Mouse (Mus musculus): Measurements from ENCODE around the gene Gm3127.
"Not testable (repeated sequence)": the region's sequence is repeated elsewhere in the genome, so short reads cannot be mapped to it uniquely, and the experiment has no call there.

The Gm3127 gene

GRCm38 (mm10) chr14:4164730-4165129, at the start of gene Gm3127:
Gene Gm3127, plus strand, starts transcription at chr14:4165030.
- DNase-seq (ENCODE audit: low spot score) = not testable (repeated sequence)

- DNase-seq (ENCODE audit: low spot score) = not testable (repeated sequence)
Measured at GRCm38 (mm10) chr14:4141646-4142045, 23.2 kb upstream of the Gm3127 start.

DNA sequence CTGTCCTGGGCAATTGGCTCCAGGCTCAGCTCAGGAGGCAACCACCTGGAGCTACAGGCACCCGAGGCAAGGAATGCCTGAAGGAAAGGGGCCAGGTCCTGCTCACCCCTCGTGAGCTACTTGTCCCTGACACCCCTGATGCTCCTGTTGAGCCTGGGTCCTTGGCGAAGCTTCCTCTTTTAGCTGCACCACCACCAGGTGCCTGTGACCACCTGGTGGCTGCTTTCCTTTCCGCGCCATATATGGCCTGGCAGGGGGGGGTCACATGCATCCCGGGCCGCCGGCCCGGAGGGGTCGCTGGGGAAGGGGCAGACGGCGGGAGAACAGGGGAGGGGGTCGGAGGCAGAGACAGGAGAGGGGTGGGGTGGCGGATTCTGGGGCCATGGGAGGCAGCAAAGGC, 17.2 kb downstream of the Gm3127 start:
- not testable (repeated sequence) for DNase-seq (ENCODE audit: low spot score)

DNA sequence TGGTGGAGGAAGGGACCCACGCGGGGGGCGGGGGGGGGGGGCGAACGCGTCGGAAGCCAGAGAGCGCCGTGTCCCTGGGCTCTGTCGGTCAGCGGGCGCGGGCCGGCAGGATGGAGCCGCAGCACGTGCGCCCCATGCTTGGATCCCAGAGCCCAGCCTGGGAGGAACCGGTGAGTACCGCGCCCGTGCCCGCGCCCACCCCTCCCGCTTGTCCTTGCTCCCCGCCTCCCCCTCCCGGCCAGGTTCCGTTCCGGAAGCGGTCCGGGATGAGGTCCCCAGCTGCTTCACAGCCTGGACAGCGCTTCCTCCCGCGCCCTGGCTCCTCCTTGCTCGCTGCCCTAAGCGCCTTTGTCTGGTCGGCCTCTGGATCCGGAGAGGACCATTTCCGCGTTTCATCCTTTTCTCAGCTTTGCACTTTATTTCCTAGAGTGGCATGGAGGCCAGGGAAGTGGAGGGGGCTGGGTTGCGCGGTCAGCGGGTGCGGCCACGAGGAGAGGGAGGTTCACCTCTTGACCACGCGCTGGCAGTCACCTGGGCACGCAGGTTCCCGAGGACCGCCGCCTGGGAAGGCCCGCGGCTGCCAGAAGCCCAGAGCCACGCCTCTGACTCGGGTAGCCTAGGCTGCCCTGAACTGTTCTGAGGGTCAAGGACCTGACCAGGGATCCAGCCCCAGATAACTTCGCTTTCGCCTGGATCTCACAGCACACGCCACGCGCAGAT, 17.8 kb downstream of the Gm3127 start, which contains the start of gene Gm2974:
TSS of gene Gm2974 (plus strand) at position 86 of the 720 bp plus-strand sequence.
- not testable (repeated sequence) for DNase-seq (ENCODE audit: low spot score)

DNA sequence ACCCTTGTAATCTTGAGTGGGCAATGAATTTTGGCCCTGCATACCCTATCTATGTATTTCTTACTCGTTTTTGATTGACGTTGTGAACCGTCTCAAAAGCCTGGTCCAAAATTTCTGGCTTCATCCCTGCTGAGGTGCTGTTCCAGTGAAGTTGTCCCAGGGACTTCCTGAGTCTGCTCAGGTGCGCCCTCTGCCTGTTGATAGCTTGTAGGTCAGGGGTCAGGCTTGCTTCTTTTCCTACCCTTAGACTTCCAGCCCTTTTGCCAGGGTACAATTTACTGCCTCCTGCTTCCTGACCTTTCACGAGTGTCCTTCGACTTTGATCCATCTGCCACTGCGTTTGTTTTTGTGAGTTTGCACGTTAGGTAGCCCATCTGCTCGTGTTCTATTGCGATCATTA, 18.5 kb downstream of the Gm3127 start:
- not testable (repeated sequence) for DNase-seq (ENCODE audit: low spot score)
